Mouse (Mus musculus): ENCODE measurements around the gene Kitl.

GRCm38 (mm10) chr10:100052404-100052803 is 37.0 kb downstream of the Kitl start:
- TF ChIP-seq POLR2A (IDR thresholded peaks at IDR 0.05; ENCODE audit: low read depth, low read length), result no peak
- no peak for TF ChIP-seq CTCF (IDR thresholded peaks at IDR 0.05; ENCODE audit: extremely low read depth, insufficient read depth, insufficient read length, insufficient replicate concordance)
